14 mouse cellular contexts compared by ENCODE assay signal in genomic region chr10:117391057-117391456, GRCm38 (mm10).
"Had no signal": no experiment of that assay in that cellular context is flagged by ENCODE, and none has a peak within 500 bp of the region (broad histone marks: within the 10 kb centered on the region; RNA-seq: fewer than 3 reads in every experiment).

No protein-coding gene starts in this region.

- H3K4me3 ChIP-seq: intestine, embryonic 15.5 days; limb, embryonic 15.5 days; liver, embryonic 12.5 days; midbrain, embryonic 15.5 days; neural tube, embryonic 12.5 days; stomach, embryonic 15.5 days had no signal

- H3K9ac ChIP-seq: intestine, embryonic 15.5 days; limb, embryonic 15.5 days; liver, embryonic 12.5 days; lung, embryonic 14.5 days; midbrain, embryonic 15.5 days; neural tube, embryonic 12.5 days; stomach, embryonic 15.5 days had no signal

- H3K27me3 ChIP-seq: intestine, embryonic 15.5 days; limb, embryonic 15.5 days; midbrain, embryonic 15.5 days; neural tube, embryonic 12.5 days; stomach, embryonic 15.5 days had no signal

- H3K4me1 ChIP-seq: intestine, embryonic 15.5 days; stomach, embryonic 15.5 days had no signal

- ATAC-seq: midbrain, embryonic 15.5 days had no signal

- H3K9me3 ChIP-seq: intestine, embryonic 15.5 days; limb, embryonic 15.5 days; liver, embryonic 12.5 days; midbrain, embryonic 15.5 days; neural tube, embryonic 12.5 days; stomach, embryonic 15.5 days had no signal

- H3K27ac ChIP-seq: intestine, embryonic 15.5 days; limb, embryonic 15.5 days; liver, embryonic 12.5 days; midbrain, embryonic 15.5 days; neural tube, embryonic 12.5 days; stomach, embryonic 15.5 days had no signal

- H3K4me2 ChIP-seq: intestine, embryonic 15.5 days; limb, embryonic 15.5 days; lung, embryonic 14.5 days; midbrain, embryonic 15.5 days; neural tube, embryonic 12.5 days; stomach, embryonic 15.5 days had no signal

- DNase-seq: kidney, adult 2 months; kidney, postnatal 25 days; layer of hippocampus, adult 9-11 months; layer of hippocampus, postnatal 36 days; lung, embryonic 14.5 days; lung, postnatal 14 days; right cerebral cortex, postnatal 14 days; thymus, postnatal 25 days had no signal

- H3K36me3 ChIP-seq: intestine, embryonic 15.5 days; limb, embryonic 15.5 days; liver, embryonic 12.5 days; midbrain, embryonic 15.5 days; neural tube, embryonic 12.5 days; stomach, embryonic 15.5 days had no signal
